Mouse (Mus musculus): Measurements from ENCODE around the gene Otp. TPM values are rescaled to one million over a fixed set of nuclear protein-coding genes. Genes with fewer than 3 reads are reported as not detected.

Gene Otp
- total RNA-seq (2021), result not detected

GRCm38 (mm10) chr13:94875396-94875880, at the start of gene Otp:
Gene Otp, plus strand, starts transcription at chr13:94875602.
- intact Hi-C loops (cut with DNase I), result no loop called here
- no peak for DNase-seq

- DNase-seq, result no peak
- intact Hi-C loops (cut with DNase I), result no loop called here
Measured at GRCm38 (mm10) chr13:94826389-94826788, 49.0 kb upstream of the Otp start.

- no peak for DNase-seq
- intact Hi-C loops (cut with DNase I), result no loop called here
Measured at GRCm38 (mm10) chr13:94826986-94827385, 48.4 kb upstream of the Otp start.

GRCm38 (mm10) chr13:94827847-94828246, 47.6 kb upstream of the Otp start:
- intact Hi-C loops (cut with DNase I), result no loop called here
- DNase-seq, result no peak

GRCm38 (mm10) chr13:94838047-94838720, 37.2 kb upstream of the Otp start:
- no peak for DNase-seq
- intact Hi-C loops (cut with DNase I), result no loop called here

- intact Hi-C loops (cut with DNase I), result no loop called here
- no peak for DNase-seq
Measured at GRCm38 (mm10) chr13:94838756-94839337, 36.6 kb upstream of the Otp start.

GRCm38 (mm10) chr13:94843236-94843635, 32.2 kb upstream of the Otp start:
- no peak for DNase-seq
- intact Hi-C loops (cut with DNase I), result no loop called here

- intact Hi-C loops (cut with DNase I), result no loop called here
- DNase-seq, result no peak
Measured at GRCm38 (mm10) chr13:94847870-94848269, 27.5 kb upstream of the Otp start.

GRCm38 (mm10) chr13:94849351-94849750, 26.1 kb upstream of the Otp start:
- no peak for DNase-seq
- intact Hi-C loops (cut with DNase I), result no loop called here

GRCm38 (mm10) chr13:94858016-94858575, 17.3 kb upstream of the Otp start:
- no peak for DNase-seq
- intact Hi-C loops (cut with DNase I), result no loop called here

- intact Hi-C loops (cut with DNase I), result no loop called here
- no peak for DNase-seq
Measured at GRCm38 (mm10) chr13:94859256-94859655, 16.1 kb upstream of the Otp start.

GRCm38 (mm10) chr13:94862491-94863230, 12.7 kb upstream of the Otp start:
- no peak for DNase-seq
- intact Hi-C loops (cut with DNase I), result no loop called here

- DNase-seq, result no peak
- intact Hi-C loops (cut with DNase I), result loop anchor here (5.0 kb wide), 2 partner anchors 160 to 305 kb away; no protein-coding TSS in a partner anchor
Measured at GRCm38 (mm10) chr13:94866906-94867305, 8.5 kb upstream of the Otp start.

- DNase-seq, result no peak
- intact Hi-C loops (cut with DNase I), result loop anchor here (5.0 kb wide), 2 partner anchors 160 to 305 kb away; no protein-coding TSS in a partner anchor
Measured at GRCm38 (mm10) chr13:94867772-94868171, 7.6 kb upstream of the Otp start.

GRCm38 (mm10) chr13:94868478-94868950, 6.9 kb upstream of the Otp start:
- intact Hi-C loops (cut with DNase I), result loop anchor here (5.0 kb wide), 2 partner anchors 161 to 306 kb away; no protein-coding TSS in a partner anchor
- DNase-seq, result peak in 1 of 2 experiments; percentile 68

GRCm38 (mm10) chr13:94869541-94869940, 5.9 kb upstream of the Otp start:
- intact Hi-C loops (cut with DNase I), result loop anchor here (5.0 kb wide), 2 partner anchors 162 to 307 kb away; no protein-coding TSS in a partner anchor
- DNase-seq, result no peak

- intact Hi-C loops (cut with DNase I), result no loop called here
Measured at GRCm38 (mm10) chr13:94870071-94870460, 5.3 kb upstream of the Otp start.

GRCm38 (mm10) chr13:94870461-94871186, 4.8 kb upstream of the Otp start:
- intact Hi-C loops (cut with DNase I), result no loop called here
- DNase-seq, result no peak

More at GRCm38 (mm10) chr13:94870071-94870460, 5.3 kb upstream of the Otp start:
- DNase-seq, result no peak

- intact Hi-C loops (cut with DNase I), result no loop called here
Measured at GRCm38 (mm10) chr13:94871806-94872320, 3.5 kb upstream of the Otp start.

GRCm38 (mm10) chr13:94872439-94872838, 3.0 kb upstream of the Otp start:
- intact Hi-C loops (cut with DNase I), result no loop called here
- no peak for DNase-seq

More at GRCm38 (mm10) chr13:94871806-94872320, 3.5 kb upstream of the Otp start:
- DNase-seq, result no peak
